Mouse (Mus musculus) small intestine, adult 2 months (tissue): Measurements from ENCODE around the gene Ccdc172.

ENCODE experiments used
- CTCF ChIP-seq: fragments of 200-500 bp; IDR thresholded peaks from 2 replicates; pipeline ENCODE4 v1.5.1; 2012; ENCODE audit warnings: low read depth, mild to moderate bottlenecking, control low read depth, inconsistent platforms, low read length, moderate library complexity, mixed read lengths; ENCODE audit not compliant: insufficient replicate concordance, insufficient read length; ENCODE audit errors: extremely low read depth
- POLR2A ChIP-seq: fragments of 200-500 bp; IDR thresholded peaks from 2 replicates; pipeline ENCODE4 v1.6.1; 2012; ENCODE audit warnings: low read depth, mild to moderate bottlenecking, control low read depth, inconsistent platforms, low read length, moderate library complexity

DNA sequence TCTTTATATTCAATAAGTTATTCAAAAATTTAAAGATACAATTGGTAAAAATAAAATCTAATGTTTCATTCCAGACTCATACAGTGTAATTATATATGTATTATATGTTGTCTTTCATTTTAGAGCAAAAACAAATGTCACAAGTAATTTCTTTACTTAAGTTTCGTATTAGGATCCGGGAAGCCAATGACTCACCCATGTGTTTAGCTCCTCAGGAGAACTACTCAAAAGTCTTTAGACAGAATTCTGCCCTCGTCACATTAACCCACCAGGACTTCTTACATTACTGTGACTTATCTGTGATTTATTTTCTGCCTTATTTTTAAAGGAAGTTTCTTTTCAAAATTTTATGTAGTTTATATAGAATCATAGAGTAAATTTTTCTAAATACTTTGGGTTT lies 39.1 kb downstream of the Ccdc172 start:
- TF ChIP-seq POLR2A: no peak
- no peak for TF ChIP-seq CTCF
